Comparison of ENCODE assay signal across 9 mouse cellular contexts in the genomic region with DNA sequence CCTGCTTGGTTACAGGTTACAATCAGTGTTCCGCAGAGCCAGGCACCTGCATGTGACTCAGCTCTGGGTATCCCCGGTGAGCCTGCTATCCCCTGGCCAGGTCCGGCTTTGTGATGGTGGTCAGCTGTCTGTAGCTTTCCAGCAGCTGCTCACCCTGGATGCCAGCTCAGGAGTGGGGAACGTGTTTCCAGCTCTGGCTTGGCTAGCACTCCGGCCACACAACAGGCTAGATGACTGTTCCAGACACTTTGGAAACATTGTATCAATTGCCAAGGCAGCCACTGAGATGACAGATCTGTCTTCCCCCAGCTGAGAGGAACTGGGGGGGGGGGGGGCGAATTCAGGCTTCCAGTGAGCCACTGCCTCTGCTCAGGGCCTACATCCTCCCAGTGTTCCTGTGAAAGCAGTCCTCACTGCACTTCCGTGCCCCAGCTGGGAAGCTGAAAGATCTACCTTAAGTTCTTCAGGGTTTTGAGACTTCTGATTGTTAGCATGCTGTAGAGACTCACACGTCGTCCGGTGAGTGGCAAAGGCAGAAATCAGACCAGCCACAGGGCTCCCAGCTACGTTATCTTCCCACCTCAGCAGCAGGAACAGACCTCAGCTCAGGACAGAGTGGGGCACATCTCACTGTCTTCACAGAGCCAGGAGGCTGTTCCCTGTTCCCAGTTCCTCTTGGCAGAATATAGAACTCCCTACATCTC.
DNase-seq lines count a peak whose midpoint lies in the region; ATAC-seq and TF ChIP-seq lines count a peak whose summit lies in the region.
"Had no signal": no experiment of that assay in that cellular context is flagged by ENCODE, and none has a peak within 500 bp of the region (broad histone marks: within the 10 kb centered on the region; RNA-seq: fewer than 3 reads in every experiment).

No protein-coding gene starts in this region.

- no peak overlapping the region for H3K9ac ChIP-seq in lung, embryonic 14.5 days
- H3K9ac ChIP-seq: embryonic facial prominence, embryonic 13.5 days had no signal

- H3K9me3 ChIP-seq in lung, embryonic 14.5 days (ENCODE audit: low read depth, low read length): no peaks in the 10 kb centered on the region
- H3K9me3 ChIP-seq: embryonic facial prominence, embryonic 13.5 days had no signal

- TF ChIP-seq CTCF in lung, embryonic 14.5 days (IDR thresholded peaks at IDR 0.05; ENCODE audit: low read depth): no peak
- TF ChIP-seq CTCF in lung, adult 2 months (IDR thresholded peaks at IDR 0.05; ENCODE audit: insufficient read depth, low read length): no peak

- H3K4me3 ChIP-seq in lung, embryonic 14.5 days (ENCODE audit: low read depth, low read length): no peak overlapping the region
- no peak overlapping the region for H3K4me3 ChIP-seq in lung, adult 2 months (replicated peaks; ENCODE audit: extremely low read depth, low read depth, low read length)
- H3K4me3 ChIP-seq: embryonic facial prominence, embryonic 13.5 days had no signal

- no peak overlapping the region for H3K4me2 ChIP-seq in lung, embryonic 14.5 days
- H3K4me2 ChIP-seq: embryonic facial prominence, embryonic 13.5 days had no signal

- no peak for TF ChIP-seq POLR2A in lung, adult 2 months (IDR thresholded peaks at IDR 0.05; ENCODE audit: borderline replicate concordance, extremely low read depth, low read depth, low read length)

- WGBS in lung, embryonic 14.5 days: 60% methylated on average over 11 of the region's 11 CpGs
- 58% methylated on average over 11 of the region's 11 CpGs for WGBS in lung, adult 2 months

- H3K27me3 ChIP-seq in lung, embryonic 14.5 days (ENCODE audit: insufficient read depth, low read length): no peaks in the 10 kb centered on the region
- H3K27me3 ChIP-seq: embryonic facial prominence, embryonic 13.5 days had no signal

- 0 out of 2 replicates have a peak overlapping the region, but pooled peaks have one; percentile 30 for H3K27ac ChIP-seq in lung, embryonic 14.5 days (ENCODE audit: low read depth)
- H3K27ac ChIP-seq: embryonic facial prominence, embryonic 13.5 days had no signal

- intact Hi-C loops in heart, postnatal 36 days (cut with DNase I): no loop called here
- intact Hi-C loops in left cerebral cortex, postnatal 25 days (cut with DNase I): no loop called here

- H3K4me1 ChIP-seq in lung, embryonic 14.5 days (ENCODE audit: insufficient read depth): 0 out of 2 replicates have a peak, but pooled peaks cover 2% of the 10 kb centered on the region
- peaks cover 10% of the 10 kb centered on the region for H3K4me1 ChIP-seq in lung, adult 2 months (ENCODE audit: control insufficient read depth, insufficient read depth, low read length)

- ATAC-seq in lung, embryonic 14.5 days (ENCODE audit: insufficient read depth): 0 out of 2 replicates have a peak, but pooled peaks have one; percentile 25
- peak; percentile 47 for ATAC-seq in megakaryocyte progenitor cell, adult 5-6 weeks (replicated peaks; ENCODE audit: poor library complexity)

- peaks cover 9% of the 10 kb centered on the region; the same call in 1 of the 2 replicates for H3K36me3 ChIP-seq in lung, embryonic 14.5 days (ENCODE audit: insufficient read depth)

- DNase-seq in lung, embryonic 14.5 days: peak; percentile 50
- DNase-seq in lung, adult 2 months: no peak
- DNase-seq in gastrocnemius, adult 18-20 months (ENCODE audit: low spot score): peak; percentile 69
- peak; percentile 55 to 69 for DNase-seq in heart, postnatal 36 days
- DNase-seq in right cerebral cortex, postnatal 4 days: no peak
- no peak for DNase-seq in left cerebral cortex, postnatal 25 days (ENCODE audit: low spot score in 2 of 2)
- DNase-seq in ovary, postnatal 10 days (ENCODE audit: low spot score): no peak

Comparison
In these comparisons a context has a peak if more than half of its experiments do, and no peak if none do; other contexts are left out.
1. DNase-seq: peak in lung, embryonic 14.5 days (single experiment), gastrocnemius, adult 18-20 months (single experiment) and heart, postnatal 36 days (2 of 2); none in lung, adult 2 months (single experiment), right cerebral cortex, postnatal 4 days (single experiment), left cerebral cortex, postnatal 25 days (0 of 2) and ovary, postnatal 10 days (single experiment).